Mouse (Mus musculus) MN1 (cell line): ENCODE measurements around the gene Prph2.

Source experiments
- DNase-seq: peaks from one replicate; pipeline ENCODE4 v3.0.0-alpha.2; 2016; ENCODE audit warnings: low spot score

Prph2 gene

DNA sequence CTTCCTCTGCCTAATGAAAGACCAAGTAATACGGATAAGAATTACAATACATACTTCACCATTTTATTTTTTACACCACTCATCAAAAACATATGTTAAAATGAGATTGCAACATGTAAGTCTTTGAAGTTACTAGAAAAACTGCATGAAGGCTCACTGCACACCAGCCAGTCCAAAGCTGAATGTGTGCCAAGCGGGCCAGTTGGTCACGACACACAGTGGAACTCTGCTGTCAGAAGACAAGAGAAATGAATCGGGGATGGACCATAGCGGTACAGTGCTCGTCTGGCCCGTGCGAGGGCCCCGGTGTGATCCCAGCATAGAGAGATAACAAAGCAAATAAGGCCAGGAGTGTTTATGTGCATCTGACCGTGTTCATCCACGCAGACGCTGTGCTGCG is 52.9 kb downstream of the Prph2 start:
- DNase-seq, result no peak

DNA sequence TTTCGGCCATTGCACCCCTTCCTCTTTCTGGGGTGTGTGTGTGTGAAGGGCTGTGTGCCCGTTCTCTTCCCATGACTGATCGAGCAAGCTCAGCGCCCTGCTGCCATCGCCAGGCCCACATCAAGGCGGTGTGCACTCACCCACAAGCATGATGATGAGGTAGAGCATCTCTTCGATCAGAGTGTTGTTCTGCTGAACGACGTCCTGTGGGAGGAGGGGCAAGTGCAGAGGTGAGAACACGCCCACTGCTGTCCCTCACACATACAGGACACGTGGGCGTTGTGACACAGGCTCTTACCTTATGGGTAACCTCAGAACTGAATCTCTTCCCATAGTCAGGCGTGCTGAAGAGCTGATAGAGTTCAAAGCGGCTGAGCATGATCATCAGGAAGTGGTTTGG is 56.6 kb downstream of the Prph2 start:
- no peak for DNase-seq

DNA sequence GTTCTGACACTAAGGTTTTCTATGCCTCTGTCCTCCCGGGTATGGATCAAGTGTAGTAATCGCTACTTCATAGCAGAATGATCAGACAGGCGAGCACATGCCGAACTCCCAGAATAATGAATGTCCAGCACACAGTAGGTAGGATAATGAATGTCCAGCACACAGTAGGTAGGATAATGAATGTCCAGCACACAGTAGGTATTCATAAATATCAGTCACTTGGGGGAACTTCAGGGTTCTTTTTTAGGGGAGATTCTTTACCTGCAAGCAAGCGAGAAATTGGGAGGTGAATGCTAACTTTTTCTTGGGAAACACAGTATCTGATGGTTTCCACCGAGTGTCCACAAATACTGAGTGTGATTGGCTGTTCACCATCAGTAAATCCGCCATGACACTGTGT is 62.3 kb downstream of the Prph2 start:
- no peak for DNase-seq
